ENCODE assay signal across 18 mouse cellular contexts in the genomic region with DNA sequence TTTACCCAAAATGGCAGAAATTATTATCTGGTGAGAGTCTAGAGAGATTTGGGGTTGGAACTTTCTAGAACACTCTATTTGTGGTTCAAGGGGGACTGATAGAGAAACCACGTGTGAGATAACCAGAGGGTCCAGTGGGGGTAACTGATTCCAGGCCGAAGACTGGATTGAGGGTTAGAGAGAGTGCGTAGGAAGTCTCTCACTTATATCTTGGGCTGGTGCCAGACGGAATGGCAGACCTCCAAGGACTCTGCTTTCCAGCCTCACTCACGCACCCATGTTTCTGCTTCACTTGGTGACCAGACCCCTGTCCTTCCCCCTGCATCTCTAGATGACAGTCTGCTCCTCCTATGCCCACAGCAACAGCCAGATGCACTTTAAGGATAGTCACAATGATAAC. TPM values are rescaled to one million over a fixed set of nuclear protein-coding genes. Genes with fewer than 3 reads are reported as not detected.
A peak's percentile ranks its signal among the peaks of the same experiment; 100 is the strongest.
DNase-seq lines count a peak whose midpoint lies in the region; ATAC-seq and TF ChIP-seq lines count a peak whose summit lies in the region.
"Had no signal": no experiment of that assay in that cellular context is flagged by ENCODE, and none has a peak within 500 bp of the region (broad histone marks: within the 10 kb centered on the region; RNA-seq: fewer than 3 reads in every experiment).

No protein-coding gene starts in this region.

- 11% methylated on average over 5 of the region's 5 CpGs for WGBS in heart, postnatal 0 days
- 50% methylated on average over 5 of the region's 5 CpGs for WGBS in heart, embryonic 10.5 days
- WGBS in lung, embryonic 14.5 days: 29% methylated on average over 5 of the region's 5 CpGs

- no peak for TF ChIP-seq CTCF in heart, postnatal 0 days (IDR thresholded peaks at IDR 0.05; ENCODE audit: low read depth)
- no peak for TF ChIP-seq CTCF in lung, embryonic 14.5 days (IDR thresholded peaks at IDR 0.05; ENCODE audit: low read depth)

- H3K27ac ChIP-seq in heart, postnatal 0 days (ENCODE audit: low read depth): peak overlapping the region; percentile 81
- H3K27ac ChIP-seq in heart, embryonic 10.5 days: no peak overlapping the region; the same call in 1 of the 2 replicates
- no peak overlapping the region for H3K27ac ChIP-seq in lung, embryonic 14.5 days (ENCODE audit: low read depth)
- H3K27ac ChIP-seq: embryonic facial prominence, embryonic 15.5 days; forebrain, embryonic 15.5 days; hindbrain, embryonic 12.5 days; liver, embryonic 15.5 days; midbrain, embryonic 13.5 days; neural tube, embryonic 12.5 days had no signal

- no peaks in the 10 kb centered on the region for H3K36me3 ChIP-seq in heart, postnatal 0 days (replicated peaks; ENCODE audit: control insufficient read depth, insufficient read depth, low read length)
- no peaks in the 10 kb centered on the region for H3K36me3 ChIP-seq in heart, embryonic 10.5 days
- H3K36me3 ChIP-seq in lung, embryonic 14.5 days (ENCODE audit: insufficient read depth): no peaks in the 10 kb centered on the region
- H3K36me3 ChIP-seq: embryonic facial prominence, embryonic 15.5 days; forebrain, embryonic 15.5 days; hindbrain, embryonic 12.5 days; liver, embryonic 15.5 days; midbrain, embryonic 13.5 days; neural tube, embryonic 12.5 days had no signal

- no peak for TF ChIP-seq EP300 in heart, postnatal 0 days (IDR thresholded peaks at IDR 0.05; ENCODE audit: low read depth)

- H3K4me2 ChIP-seq in heart, postnatal 0 days (ENCODE audit: low read depth, low read length): no peak overlapping the region
- no peak overlapping the region for H3K4me2 ChIP-seq in lung, embryonic 14.5 days
- H3K4me2 ChIP-seq: embryonic facial prominence, embryonic 15.5 days; forebrain, embryonic 15.5 days; hindbrain, embryonic 12.5 days; liver, embryonic 15.5 days; midbrain, embryonic 13.5 days; neural tube, embryonic 12.5 days had no signal

- DNase-seq in cerebellum, adult 11 months: peak; percentile 31
- DNase-seq in cerebellum, adult 9-10 months: no peak
- DNase-seq in heart, postnatal 0 days (ENCODE audit: low spot score): peak; percentile 22
- DNase-seq in heart, embryonic 10.5 days (ENCODE audit: low spot score): no peak
- DNase-seq in lung, embryonic 14.5 days: peak; percentile 91
- no peak for DNase-seq in lung, postnatal 10 days
- peak; percentile 14 for DNase-seq in NIH3T3 (ENCODE audit: low read depth)
- DNase-seq in frontal cortex, postnatal 25 days (ENCODE audit: low spot score in 2 of 2): no peak
- DNase-seq: adrenal gland, postnatal 36 days; gastrocnemius, postnatal 14 days; kidney, adult 11 months; thymus, adult 18-20 months had no signal

- ATAC-seq in heart, postnatal 0 days (ENCODE audit: insufficient read depth, low read depth): peak; percentile 45
- ATAC-seq in lung, embryonic 14.5 days (ENCODE audit: insufficient read depth): peak; percentile 74; the same call in 1 of the 2 replicates
- ATAC-seq: forebrain, embryonic 15.5 days; midbrain, embryonic 13.5 days had no signal

- no peaks in the 10 kb centered on the region for H3K27me3 ChIP-seq in heart, postnatal 0 days (ENCODE audit: control insufficient read depth, insufficient read depth, low read length)
- H3K27me3 ChIP-seq in heart, embryonic 10.5 days (ENCODE audit: insufficient read depth, poor library complexity, severe bottlenecking): no peaks in the 10 kb centered on the region
- H3K27me3 ChIP-seq in lung, embryonic 14.5 days (ENCODE audit: insufficient read depth, low read length): no peaks in the 10 kb centered on the region
- H3K27me3 ChIP-seq: embryonic facial prominence, embryonic 15.5 days; forebrain, embryonic 15.5 days; hindbrain, embryonic 12.5 days; liver, embryonic 15.5 days; midbrain, embryonic 13.5 days; neural tube, embryonic 12.5 days had no signal

- H3K4me1 ChIP-seq in heart, postnatal 0 days (ENCODE audit: control insufficient read depth, insufficient read depth): peaks cover 55% of the 10 kb centered on the region
- H3K4me1 ChIP-seq in heart, embryonic 10.5 days: peaks cover 39% of the 10 kb centered on the region
- peaks cover 20% of the 10 kb centered on the region; the same call in 1 of the 2 replicates for H3K4me1 ChIP-seq in lung, embryonic 14.5 days (ENCODE audit: insufficient read depth)
- H3K4me1 ChIP-seq: forebrain, embryonic 15.5 days; hindbrain, embryonic 12.5 days; liver, embryonic 15.5 days; midbrain, embryonic 13.5 days; neural tube, embryonic 12.5 days had no signal

- no peaks in the 10 kb centered on the region for H3K9me3 ChIP-seq in heart, postnatal 0 days (replicated peaks; ENCODE audit: control insufficient read depth, low read length)
- H3K9me3 ChIP-seq in heart, embryonic 10.5 days: no peaks in the 10 kb centered on the region
- H3K9me3 ChIP-seq in lung, embryonic 14.5 days (ENCODE audit: low read depth, low read length): no peaks in the 10 kb centered on the region
- H3K9me3 ChIP-seq: embryonic facial prominence, embryonic 15.5 days; forebrain, embryonic 15.5 days; hindbrain, embryonic 12.5 days; liver, embryonic 15.5 days; midbrain, embryonic 13.5 days; neural tube, embryonic 12.5 days had no signal

- no peak overlapping the region for H3K4me3 ChIP-seq in heart, postnatal 0 days (ENCODE audit: low read depth, low read length)
- H3K4me3 ChIP-seq in heart, embryonic 10.5 days: no peak overlapping the region
- no peak overlapping the region for H3K4me3 ChIP-seq in lung, embryonic 14.5 days (ENCODE audit: low read depth, low read length)
- H3K4me3 ChIP-seq: embryonic facial prominence, embryonic 15.5 days; forebrain, embryonic 15.5 days; hindbrain, embryonic 12.5 days; liver, embryonic 15.5 days; midbrain, embryonic 13.5 days; neural tube, embryonic 12.5 days had no signal

- no peak overlapping the region for H3K9ac ChIP-seq in heart, postnatal 0 days (replicated peaks; ENCODE audit: low read depth, low read length)
- no peak overlapping the region for H3K9ac ChIP-seq in lung, embryonic 14.5 days
- H3K9ac ChIP-seq: embryonic facial prominence, embryonic 15.5 days; forebrain, embryonic 15.5 days; hindbrain, embryonic 12.5 days; liver, embryonic 15.5 days; midbrain, embryonic 13.5 days; neural tube, embryonic 12.5 days had no signal

RNA-seq across cellular contexts. Expression of a gene that starts 55.3 kb away (rescaled TPM):
- 14.8 and 23.2 TPM in 2 replicates for total RNA-seq in heart, postnatal 0 days (2014; rRNA removed; ENCODE audit: low replicate concordance)
- 7.4 and 7.7 TPM in 2 replicates for polyA plus RNA-seq in heart, postnatal 0 days (2015; fragmentation: Nextera tagmentation; extraction: Ambion mirVana)
- 30.7 and 35.1 TPM in 2 replicates for polyA plus RNA-seq in heart, embryonic 10.5 days (2016; fragmentation: Nextera tagmentation; extraction: Ambion mirVana)
- 222 and 242 TPM in 2 replicates for polyA plus RNA-seq in lung, embryonic 14.5 days (2014; fragmentation: Nextera tagmentation; extraction: Ambion mirVana)

Comparison
In these comparisons a context has a peak if more than half of its experiments do, and no peak if none do; other contexts are left out.
1. DNase-seq: peak in cerebellum, adult 11 months (single experiment), heart, postnatal 0 days (single experiment), lung, embryonic 14.5 days (single experiment) and NIH3T3 (single experiment); none in cerebellum, adult 9-10 months (single experiment), heart, embryonic 10.5 days (single experiment), lung, postnatal 10 days (single experiment) and frontal cortex, postnatal 25 days (0 of 2).